Mouse (Mus musculus): Measurements from ENCODE around the gene 9230112D13Rik. TPM values are rescaled to one million over a fixed set of nuclear protein-coding genes. Genes with fewer than 3 reads are reported as not detected.

9230112D13Rik gene
- polyA plus RNA-seq (2014; fragmentation: Illumina TruSeq; extraction: RNeasy Lipid Tissue Mini Kit (QIAGEN cat#74804); ENCODE audit: low replicate concordance), result not detected

DNA sequence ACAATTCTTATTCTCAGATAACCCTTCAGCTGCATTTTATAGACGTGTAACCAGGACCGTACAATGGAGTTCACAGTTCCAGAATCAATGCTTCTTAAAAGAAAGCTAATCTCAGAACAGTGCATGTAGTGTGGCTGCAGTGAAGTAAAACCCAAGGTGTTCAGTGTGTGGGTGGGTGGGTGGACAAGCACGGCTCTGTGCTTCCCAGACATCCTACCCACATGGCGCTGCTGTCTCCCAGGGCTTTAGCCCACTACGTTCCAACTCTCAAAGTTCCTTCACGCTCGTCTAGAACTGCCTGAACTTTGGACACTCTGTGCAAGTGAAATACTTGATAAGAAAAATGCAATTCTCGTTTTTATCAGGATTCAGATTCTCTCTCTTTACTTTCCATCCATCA lies at the start of gene 9230112D13Rik:
9230112D13Rik (minus strand) TSS at position 101 of the 400 bp plus-strand sequence.

DNA sequence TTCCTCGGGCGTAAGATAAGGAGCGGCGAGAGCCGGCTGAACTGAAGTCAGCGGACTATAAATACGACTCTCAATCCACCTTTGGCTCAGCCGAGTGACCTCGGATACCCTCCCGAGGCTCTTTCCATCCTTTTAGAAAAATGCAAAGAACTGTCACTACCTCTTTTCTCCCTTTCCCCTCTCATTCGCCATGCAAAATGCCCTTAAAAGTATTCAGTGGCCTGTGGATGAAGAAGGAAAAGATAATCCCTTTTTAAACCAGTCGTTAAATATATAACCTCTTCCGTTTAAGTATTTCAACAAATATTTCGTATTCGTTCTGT lies 19.3 kb downstream of the 9230112D13Rik start, which contains the start of gene Bmpr1a:
Bmpr1a (minus strand) TSS at position 17 of the 323 bp plus-strand sequence.

Other genes starting within 250 kb of the 9230112D13Rik start
- gene Shld2, start 212.3 kb downstream of the 9230112D13Rik start, polyA plus RNA-seq (2014; fragmentation: Illumina TruSeq; extraction: RNeasy Lipid Tissue Mini Kit (QIAGEN cat#74804); ENCODE audit: low replicate concordance), result 5.9 TPM
- 339 TPM for gene Glud1, start 212.1 kb downstream of the 9230112D13Rik start, polyA plus RNA-seq (2014; fragmentation: Illumina TruSeq; extraction: RNeasy Lipid Tissue Mini Kit (QIAGEN cat#74804); ENCODE audit: low replicate concordance)
- not detected for gene Fam25c, start 167.4 kb downstream of the 9230112D13Rik start, polyA plus RNA-seq (2014; fragmentation: Illumina TruSeq; extraction: RNeasy Lipid Tissue Mini Kit (QIAGEN cat#74804); ENCODE audit: low replicate concordance)
- not detected for gene Sncg, start 148.0 kb downstream of the 9230112D13Rik start, polyA plus RNA-seq (2014; fragmentation: Illumina TruSeq; extraction: RNeasy Lipid Tissue Mini Kit (QIAGEN cat#74804); ENCODE audit: low replicate concordance)
- gene Mmrn2, start 147.3 kb downstream of the 9230112D13Rik start, polyA plus RNA-seq (2014; fragmentation: Illumina TruSeq; extraction: RNeasy Lipid Tissue Mini Kit (QIAGEN cat#74804); ENCODE audit: low replicate concordance), result 2.5 TPM
- gene Bmpr1a, start 19.5 kb downstream of the 9230112D13Rik start, polyA plus RNA-seq (2014; fragmentation: Illumina TruSeq; extraction: RNeasy Lipid Tissue Mini Kit (QIAGEN cat#74804); ENCODE audit: low replicate concordance), result 137 TPM
- gene Ldb3, start 65.9 kb upstream of the 9230112D13Rik start, polyA plus RNA-seq (2014; fragmentation: Illumina TruSeq; extraction: RNeasy Lipid Tissue Mini Kit (QIAGEN cat#74804); ENCODE audit: low replicate concordance), result 53.5 TPM
- not detected for gene Opn4, start 77.3 kb upstream of the 9230112D13Rik start, polyA plus RNA-seq (2014; fragmentation: Illumina TruSeq; extraction: RNeasy Lipid Tissue Mini Kit (QIAGEN cat#74804); ENCODE audit: low replicate concordance)
- 148 TPM for gene Wapl, start 151.1 kb upstream of the 9230112D13Rik start, polyA plus RNA-seq (2014; fragmentation: Illumina TruSeq; extraction: RNeasy Lipid Tissue Mini Kit (QIAGEN cat#74804); ENCODE audit: low replicate concordance)

All from small intestine, adult 10 weeks (tissue).